Mouse (Mus musculus) G1E (cell line): ENCODE measurements around the gene Grb2. TPM values are rescaled to one million over a fixed set of nuclear protein-coding genes. Genes with fewer than 3 reads are reported as not detected.

ENCODE experiments used
- ATAC-seq: 2 replicates; pipeline ENCODE4 v1.8.0; 2016; ENCODE audit warnings: mild to moderate bottlenecking; ENCODE audit not compliant: insufficient number of reproducible peaks, poor library complexity, low FRiP score, severe bottlenecking; ENCODE audit errors: extremely low read depth
- DNase-seq: peaks from one replicate; pipeline ENCODE4 v3.0.0; 2012; ENCODE audit warnings: low spot score
- H3K27me3 ChIP-seq: 2 replicates; pipeline ENCODE4 v1.6.1; 2012; ENCODE audit warnings: mild to moderate bottlenecking, low read length, inconsistent platforms; ENCODE audit not compliant: insufficient read depth
- H3K36me3 ChIP-seq: replicated peaks from 2 replicates; pipeline ENCODE3; 2012; ENCODE audit warnings: mild to moderate bottlenecking, inconsistent platforms
- H3K4me1 ChIP-seq: 2 replicates; pipeline ENCODE4 v1.6.1; 2012; ENCODE audit warnings: low read depth, low read length, inconsistent platforms, mixed read lengths; ENCODE audit not compliant: insufficient read depth
- H3K4me3 ChIP-seq: 2 replicates; pipeline ENCODE4 v1.5.1; 2012; ENCODE audit warnings: low read depth, mild to moderate bottlenecking, inconsistent platforms, low read length, moderate library complexity, mixed read lengths
- H3K9me3 ChIP-seq: replicated peaks from 2 replicates; pipeline ENCODE4 v1.6.1; 2012; ENCODE audit warnings: inconsistent platforms
- CTCF ChIP-seq: IDR thresholded peaks from 2 replicates; pipeline ENCODE4 v1.5.1; 2012; ENCODE audit warnings: low read depth, low read length, inconsistent platforms, mixed read lengths
- GATA1 ChIP-seq: IDR thresholded peaks from 2 replicates; pipeline ENCODE4 v1.6.1; 2012; ENCODE audit warnings: borderline replicate concordance, low read length, inconsistent platforms, mixed read lengths
- GATA2 ChIP-seq: IDR thresholded peaks from 2 replicates; pipeline ENCODE4 v1.6.1; 2012; ENCODE audit warnings: low read depth, low read length, inconsistent platforms, borderline replicate concordance
- POLR2AphosphoS5 ChIP-seq: IDR thresholded peaks from 2 replicates; pipeline ENCODE4 v1.6.1; 2012; ENCODE audit warnings: low read depth, low read length, inconsistent platforms; ENCODE audit not compliant: insufficient replicate concordance
- TAL1 ChIP-seq: conservative IDR thresholded peaks from 2 replicates; pipeline ENCODE4 v1.6.1; 2012; ENCODE audit warnings: low read depth, low read length, inconsistent platforms, mixed read lengths
- polyA plus RNA-seq: library from polyadenylated mRNA; stranded (reverse); fragments of >175 nt; gene quantifications from 2 replicates; pipeline ENCODE4 v1.2.3, GENCODE M21; 2012
- total RNA-seq, 2 experiments: library from RNA; stranded (forward) in 1 of 2; stranded (reverse) in 1 of 2; fragments of 200-1000 nt in 1 of 2; fragments of >200 nt in 1 of 2; fragmentation: Nextera tagmentation in 1 of 2; gene quantifications; 2 replicates each; pipeline ENCODE4 v1.2.3; 2014 to 2017

Gene Grb2
- total and polyA plus RNA-seq, 3 experiments = 119 to 224 (median 209) TPM

DNA sequence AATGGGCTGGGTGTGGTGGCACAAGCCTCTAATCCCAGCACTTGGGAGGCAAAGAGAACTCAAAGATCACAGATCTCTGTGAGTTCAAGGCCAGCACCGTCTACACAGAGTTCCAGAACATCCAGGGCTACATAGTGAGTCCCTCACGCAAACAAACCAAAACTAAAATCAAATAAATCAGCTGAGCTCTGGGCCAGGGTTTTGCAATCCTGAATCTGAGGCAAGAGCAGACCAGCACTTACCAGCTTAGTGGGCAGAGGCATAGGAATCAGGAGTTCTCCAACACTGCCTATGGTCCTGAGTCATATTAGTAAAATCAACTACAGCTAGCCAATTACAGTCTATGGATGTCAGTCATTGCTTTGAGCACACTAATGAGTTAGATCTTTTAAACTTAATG is 16.4 kb downstream of the Grb2 start:
- H3K4me3 ChIP-seq = no peak overlapping the region
- H3K27me3 ChIP-seq = no peaks in the 10 kb centered on the region
- H3K36me3 ChIP-seq = peaks cover 93% of the 10 kb centered on the region
- TF ChIP-seq GATA2 = no peak
- TF ChIP-seq POLR2AphosphoS5 = no peak
- no peak for TF ChIP-seq GATA1
- TF ChIP-seq CTCF = no peak
- TF ChIP-seq TAL1 = no peak
- DNase-seq = no peak
- H3K4me1 ChIP-seq = peaks cover 75% of the 10 kb centered on the region
- H3K9me3 ChIP-seq = no peaks in the 10 kb centered on the region
- ATAC-seq = no peak

DNA sequence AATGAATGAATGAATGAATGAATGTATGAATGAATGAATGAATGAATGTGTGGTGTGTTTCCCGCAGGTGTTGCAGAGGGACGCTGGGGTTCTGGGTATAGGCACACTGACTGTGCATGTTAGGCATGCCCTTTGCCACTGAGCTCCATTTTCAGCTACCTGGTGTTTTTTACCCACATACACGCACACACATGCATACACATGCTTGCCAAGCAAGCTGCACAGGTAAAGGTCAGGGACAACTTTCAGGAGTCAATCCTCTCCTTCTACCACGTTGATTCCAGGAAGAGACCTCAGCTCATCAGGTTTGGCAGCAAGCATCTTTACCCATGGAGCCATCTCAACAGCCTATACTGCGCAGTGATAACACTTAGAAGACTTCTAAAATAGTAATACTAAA is 16.9 kb downstream of the Grb2 start:
- peaks cover 75% of the 10 kb centered on the region for H3K4me1 ChIP-seq

DNA sequence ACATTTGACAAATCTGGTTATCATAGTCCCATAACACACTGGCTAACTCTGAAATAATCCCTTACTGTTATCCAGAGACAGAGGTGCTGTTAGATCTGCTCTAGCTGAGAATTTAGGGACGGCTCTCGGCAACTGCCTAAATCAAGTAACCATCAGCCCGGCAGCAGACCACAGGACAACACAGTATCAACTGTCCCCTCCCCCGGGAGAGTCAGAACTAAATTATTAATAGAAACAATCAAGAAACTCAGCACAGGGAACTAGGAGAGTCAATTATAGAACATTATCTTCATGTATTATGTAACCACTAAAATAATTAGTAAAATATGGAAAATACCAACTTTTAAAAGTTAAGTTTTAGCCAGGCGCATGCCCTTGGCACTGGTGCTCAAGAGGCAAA is 17.4 kb downstream of the Grb2 start:
- no peak for ATAC-seq
- H3K4me3 ChIP-seq = no peak overlapping the region
- H3K36me3 ChIP-seq = peaks cover 93% of the 10 kb centered on the region
- H3K9me3 ChIP-seq = no peaks in the 10 kb centered on the region
- H3K4me1 ChIP-seq = peaks cover 76% of the 10 kb centered on the region
- no peak for TF ChIP-seq POLR2AphosphoS5
- TF ChIP-seq GATA1 = no peak
- TF ChIP-seq GATA2 = no peak
- no peak for TF ChIP-seq TAL1
- no peak for TF ChIP-seq CTCF
- H3K27me3 ChIP-seq = no peaks in the 10 kb centered on the region
- no peak for DNase-seq

More for the DNA sequence above, 16.9 kb downstream of the Grb2 start:
- H3K4me3 ChIP-seq = no peak overlapping the region
- no peaks in the 10 kb centered on the region for H3K9me3 ChIP-seq
- DNase-seq (no peak), ATAC-seq (no peak)
- TF ChIP-seq GATA2 (no peak), GATA1 (no peak), TAL1 (no peak), POLR2AphosphoS5 (no peak), CTCF (no peak)
- H3K36me3 ChIP-seq = peaks cover 93% of the 10 kb centered on the region
- no peaks in the 10 kb centered on the region for H3K27me3 ChIP-seq

DNA sequence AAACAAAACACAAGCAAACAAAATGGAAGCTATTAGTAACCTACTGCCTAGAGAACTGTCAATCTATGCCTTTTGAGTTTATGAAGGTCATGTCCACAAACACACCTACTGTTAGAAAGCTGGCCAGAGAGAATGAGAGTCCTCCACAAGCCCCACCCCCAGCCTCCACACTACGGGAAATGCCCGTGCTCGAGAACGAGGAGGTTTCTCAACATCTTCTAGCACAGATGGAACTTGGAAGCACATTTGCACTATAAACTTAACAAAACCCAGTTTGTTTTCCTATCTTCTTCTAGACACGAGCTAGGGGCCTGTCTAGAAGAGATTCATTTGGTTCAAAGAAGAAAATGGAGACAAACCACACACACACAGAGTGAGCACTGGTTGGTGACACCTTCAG is 18.0 kb downstream of the Grb2 start:
- H3K27me3 ChIP-seq = no peaks in the 10 kb centered on the region
- DNase-seq (no peak), ATAC-seq (no peak)
- peaks cover 76% of the 10 kb centered on the region for H3K4me1 ChIP-seq
- no peak for TF ChIP-seq CTCF
- TF ChIP-seq TAL1 = no peak
- no peak for TF ChIP-seq GATA1
- no peak for TF ChIP-seq POLR2AphosphoS5
- no peak for TF ChIP-seq GATA2
- H3K4me3 ChIP-seq = no peak overlapping the region
- no peaks in the 10 kb centered on the region for H3K9me3 ChIP-seq
- peaks cover 93% of the 10 kb centered on the region for H3K36me3 ChIP-seq

DNA sequence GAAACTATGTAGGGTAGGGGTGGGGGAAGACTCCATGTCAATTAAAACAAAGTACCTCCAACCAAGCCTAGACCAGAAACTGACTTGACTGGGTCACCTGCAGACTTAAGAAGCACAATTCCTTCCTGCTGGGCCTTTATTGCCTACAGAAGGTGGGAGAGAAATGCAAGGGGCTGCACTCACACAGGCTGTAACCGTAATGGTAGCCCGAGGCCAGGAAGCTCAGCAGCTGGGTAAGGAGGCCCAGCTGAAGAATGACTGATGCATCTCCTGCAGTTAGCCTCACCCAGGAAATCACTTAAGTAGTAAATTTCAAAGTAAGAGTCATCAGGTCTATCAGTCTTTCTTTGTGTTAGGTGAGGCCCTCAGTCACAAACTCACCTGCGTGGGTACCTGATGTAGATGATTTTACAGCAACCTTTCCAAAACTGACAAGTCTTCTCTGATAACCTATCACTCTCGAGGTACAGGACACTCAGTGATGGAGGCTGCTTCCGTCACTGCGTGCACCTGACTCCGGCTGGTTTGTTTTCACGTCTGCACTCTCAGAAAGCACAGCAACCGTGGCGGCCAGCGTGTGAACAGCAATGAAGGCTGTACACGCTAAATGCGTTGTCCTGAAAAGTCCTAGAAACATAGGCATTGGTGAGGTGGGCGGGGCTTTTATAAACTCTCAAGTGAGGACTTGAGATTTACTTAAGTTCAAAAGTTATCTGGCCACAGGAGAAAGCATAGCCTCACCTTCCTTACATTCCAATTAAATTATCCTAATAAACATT is 19.1 kb downstream of the Grb2 start:
- TF ChIP-seq POLR2AphosphoS5 (no peak), TAL1 (no peak), CTCF (no peak), GATA2 (no peak), GATA1 (no peak)
- H3K27me3 ChIP-seq = no peaks in the 10 kb centered on the region
- H3K36me3 ChIP-seq = peaks cover 97% of the 10 kb centered on the region
- no peak for ATAC-seq
- H3K4me3 ChIP-seq = no peak overlapping the region
- H3K4me1 ChIP-seq = peaks cover 80% of the 10 kb centered on the region
- no peak for DNase-seq
- no peaks in the 10 kb centered on the region for H3K9me3 ChIP-seq

DNA sequence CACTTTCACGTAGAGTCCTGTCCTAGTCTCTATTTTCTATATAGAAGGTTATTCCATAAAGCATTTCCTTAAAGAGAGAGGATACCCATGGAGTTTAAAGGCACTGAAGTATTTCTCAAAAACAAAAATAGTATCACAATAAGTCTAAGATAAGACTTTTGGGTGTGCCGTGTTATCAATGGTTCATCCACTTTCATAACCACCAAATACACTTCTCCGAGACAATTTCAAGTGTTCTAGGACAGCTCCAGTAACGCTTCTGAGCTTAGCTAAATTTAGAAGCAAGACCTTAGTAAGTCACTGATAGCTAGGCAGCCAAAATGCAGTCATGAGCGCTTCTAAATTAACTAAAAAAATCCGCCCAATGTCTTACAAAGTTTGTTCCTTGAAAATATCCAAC is 22.0 kb downstream of the Grb2 start:
- H3K9me3 ChIP-seq = no peaks in the 10 kb centered on the region
- H3K27me3 ChIP-seq = no peaks in the 10 kb centered on the region
- ATAC-seq (no peak; the same call in 1 of the 2 replicates), DNase-seq (no peak)
- H3K4me3 ChIP-seq = no peak overlapping the region
- H3K36me3 ChIP-seq = peaks cover 98% of the 10 kb centered on the region
- TF ChIP-seq CTCF (no peak), TAL1 (no peak), GATA1 (no peak), GATA2 (no peak)
- H3K4me1 ChIP-seq = peaks cover 75% of the 10 kb centered on the region

DNA sequence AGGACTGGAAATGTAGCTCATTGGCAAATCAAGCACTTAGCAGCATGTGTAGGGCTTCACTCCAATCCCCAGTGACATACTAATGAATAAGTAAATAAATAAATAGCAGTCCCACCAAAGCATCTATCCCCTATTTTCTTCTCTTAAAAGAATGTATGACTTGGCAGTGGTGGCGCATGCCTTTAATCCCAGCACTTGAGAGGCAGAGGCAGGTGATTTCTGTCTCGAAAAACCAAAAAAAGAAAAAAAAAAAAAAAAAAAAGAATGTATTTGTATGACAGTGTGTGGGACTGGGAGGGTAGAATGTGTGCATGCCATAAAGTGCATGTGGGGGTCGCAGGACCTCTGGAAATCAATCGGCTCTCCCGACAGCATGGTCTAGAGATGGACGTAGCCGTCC is 22.4 kb downstream of the Grb2 start:
- Histone ChIP-seq H3K4me3 (no peak overlapping the region), H3K27me3 (no peaks in the 10 kb centered on the region), H3K36me3 (peaks cover 98% of the 10 kb centered on the region), H3K9me3 (no peaks in the 10 kb centered on the region), H3K4me1 (peaks cover 73% of the 10 kb centered on the region)
- DNase-seq = no peak
- ATAC-seq = no peak
- no peak for TF ChIP-seq CTCF
- TF ChIP-seq GATA2 = no peak
- no peak for TF ChIP-seq TAL1
- no peak for TF ChIP-seq POLR2AphosphoS5
